ENCODE assay signal across 15 mouse cellular contexts in the genomic region with DNA sequence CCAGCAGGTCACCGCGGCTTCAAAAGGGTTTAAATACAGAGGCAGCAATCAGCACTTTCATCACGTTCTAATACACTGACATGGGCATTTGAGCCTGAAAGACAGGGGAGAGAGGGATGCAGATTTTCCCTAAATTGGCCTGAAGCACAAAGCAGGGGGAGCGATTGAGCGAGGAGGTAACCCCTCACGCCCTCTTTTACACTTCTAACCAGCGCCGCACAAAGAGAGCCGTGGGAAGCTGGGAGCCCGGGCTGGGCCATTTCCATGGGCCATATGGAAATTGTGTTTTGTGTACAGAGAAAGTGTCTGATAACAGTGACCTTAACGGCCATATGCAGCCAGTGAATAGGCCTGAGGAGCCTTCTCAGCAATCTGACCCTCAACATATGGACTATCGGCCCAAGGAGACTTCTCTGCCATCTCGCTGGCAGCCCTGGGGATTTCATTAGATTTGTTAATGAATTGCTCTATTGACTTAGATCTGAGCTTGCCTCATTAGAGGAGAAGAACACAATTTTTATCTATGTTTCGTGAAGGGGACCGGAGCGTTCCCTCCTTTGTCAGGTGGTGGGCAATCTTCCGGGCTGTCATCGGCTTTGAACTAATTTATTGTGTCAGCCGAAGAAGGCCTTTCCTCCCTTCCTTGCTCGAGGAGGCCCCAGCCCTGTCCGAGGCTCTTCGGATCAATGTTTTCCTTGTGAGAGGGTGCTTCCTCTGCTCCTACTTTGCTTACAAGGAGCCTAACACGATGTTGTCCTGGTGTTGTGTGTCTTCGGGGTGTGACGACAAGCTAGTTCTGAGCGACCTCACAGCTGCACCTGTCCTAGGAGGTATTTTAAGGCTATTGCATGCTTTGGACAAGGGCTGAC.
A peak's percentile ranks its signal among the peaks of the same experiment; 100 is the strongest.
DNase-seq lines count a peak whose midpoint lies in the region; ATAC-seq and TF ChIP-seq lines count a peak whose summit lies in the region.
"Had no signal": no experiment of that assay in that cellular context is flagged by ENCODE, and none has a peak within 500 bp of the region (broad histone marks: within the 10 kb centered on the region; RNA-seq: fewer than 3 reads in every experiment).

No protein-coding gene starts in this region.

- H3K4me2 ChIP-seq in hindbrain, embryonic 16.5 days (ENCODE audit: low read length), result no peak overlapping the region
- H3K4me2 ChIP-seq in forebrain, embryonic 12.5 days, result peak overlapping the region; percentile 33
- 0 out of 2 replicates have a peak overlapping the region, but pooled peaks have one; percentile 0 for H3K4me2 ChIP-seq in hindbrain, postnatal 0 days (ENCODE audit: low read depth, low read length)
- peak overlapping the region; percentile 30 for H3K4me2 ChIP-seq in neural tube, embryonic 13.5 days
- H3K4me2 ChIP-seq: heart, embryonic 12.5 days; limb, embryonic 15.5 days had no signal

- 0 out of 2 replicates have a peak, but pooled peaks cover 6% of the 10 kb centered on the region for H3K9me3 ChIP-seq in hindbrain, embryonic 10.5 days
- H3K9me3 ChIP-seq in hindbrain, embryonic 16.5 days (ENCODE audit: control insufficient read depth, low read length), result peaks cover 2% of the 10 kb centered on the region; the same call in 1 of the 2 replicates
- 0 out of 2 replicates have a peak, but pooled peaks cover 3% of the 10 kb centered on the region for H3K9me3 ChIP-seq in forebrain, embryonic 12.5 days
- H3K9me3 ChIP-seq in hindbrain, postnatal 0 days (ENCODE audit: low read length), result no peaks in the 10 kb centered on the region
- no peaks in the 10 kb centered on the region for H3K9me3 ChIP-seq in neural tube, embryonic 13.5 days
- H3K9me3 ChIP-seq: heart, embryonic 12.5 days; limb, embryonic 15.5 days had no signal

- peak overlapping the region; percentile 30 for H3K4me3 ChIP-seq in hindbrain, embryonic 10.5 days
- no peak overlapping the region for H3K4me3 ChIP-seq in hindbrain, embryonic 16.5 days (ENCODE audit: low read length)
- H3K4me3 ChIP-seq in forebrain, embryonic 12.5 days (replicated peaks), result no peak overlapping the region
- no peak overlapping the region for H3K4me3 ChIP-seq in hindbrain, postnatal 0 days (ENCODE audit: low read length)
- no peak overlapping the region for H3K4me3 ChIP-seq in neural tube, embryonic 13.5 days
- H3K4me3 ChIP-seq: heart, embryonic 12.5 days; limb, embryonic 15.5 days had no signal

- no peak for ATAC-seq in hindbrain, embryonic 16.5 days
- peak; percentile 72 for ATAC-seq in forebrain, embryonic 12.5 days (ENCODE audit: low FRiP score)
- ATAC-seq in hindbrain, postnatal 0 days, result no peak
- ATAC-seq in neural tube, embryonic 13.5 days (ENCODE audit: low read depth), result no peak
- no peak for ATAC-seq in monocyte, adult 5-6 weeks (replicated peaks; ENCODE audit: insufficient number of reproducible peaks, low FRiP score, low TSS enrichment, poor library complexity, severe bottlenecking)
- no peak for ATAC-seq in inflammation-experienced regulatory T-cells, adult 6 months

- H3K4me1 ChIP-seq in hindbrain, embryonic 10.5 days (replicated peaks), result peaks cover 62% of the 10 kb centered on the region
- H3K4me1 ChIP-seq in hindbrain, embryonic 16.5 days (ENCODE audit: control insufficient read depth, insufficient read depth, low read depth, low read length), result peaks cover 13% of the 10 kb centered on the region
- H3K4me1 ChIP-seq in forebrain, embryonic 12.5 days, result peaks cover 57% of the 10 kb centered on the region
- no peaks in the 10 kb centered on the region for H3K4me1 ChIP-seq in hindbrain, postnatal 0 days (ENCODE audit: insufficient read depth, low read length)
- peaks cover 52% of the 10 kb centered on the region for H3K4me1 ChIP-seq in neural tube, embryonic 13.5 days (replicated peaks)

- no peak for TF ChIP-seq CTCF in hindbrain, postnatal 0 days (IDR thresholded peaks at IDR 0.05; ENCODE audit: low read depth)

- WGBS in hindbrain, embryonic 10.5 days, result 20% methylated on average over 26 of the region's 26 CpGs
- WGBS in hindbrain, embryonic 16.5 days, result 24% methylated on average over 26 of the region's 26 CpGs
- WGBS in forebrain, embryonic 12.5 days, result 15% methylated on average over 26 of the region's 26 CpGs
- 29% methylated on average over 26 of the region's 26 CpGs for WGBS in hindbrain, postnatal 0 days
- 12% methylated on average over 26 of the region's 26 CpGs for WGBS in neural tube, embryonic 13.5 days

- peak overlapping the region; percentile 89 for H3K27ac ChIP-seq in hindbrain, embryonic 10.5 days
- H3K27ac ChIP-seq in hindbrain, embryonic 16.5 days (ENCODE audit: low read depth, low read length), result no peak overlapping the region
- peak overlapping the region; percentile 31; the same call in 1 of the 2 replicates for H3K27ac ChIP-seq in forebrain, embryonic 12.5 days
- no peak overlapping the region for H3K27ac ChIP-seq in hindbrain, postnatal 0 days
- H3K27ac ChIP-seq in neural tube, embryonic 13.5 days (replicated peaks), result peak overlapping the region; percentile 71
- H3K27ac ChIP-seq: limb, embryonic 15.5 days; macrophage had no signal

- peak; percentile 88 for DNase-seq in hindbrain, embryonic 10.5 days (ENCODE audit: low spot score)
- DNase-seq in hindbrain, postnatal 0 days (ENCODE audit: low spot score), result peak; percentile 21
- no peak for DNase-seq in right cerebral cortex, postnatal 36 days (ENCODE audit: low spot score in 2 of 2)
- DNase-seq: B cell, adult 2 months; cerebellum, adult 11 months; cerebellum, postnatal 36 days; lung, adult 18-20 months had no signal

- H3K36me3 ChIP-seq in hindbrain, embryonic 10.5 days, result no peaks in the 10 kb centered on the region
- H3K36me3 ChIP-seq in hindbrain, embryonic 16.5 days (ENCODE audit: control insufficient read depth, insufficient read depth, low read length), result no peaks in the 10 kb centered on the region
- no peaks in the 10 kb centered on the region for H3K36me3 ChIP-seq in forebrain, embryonic 12.5 days (replicated peaks)
- no peaks in the 10 kb centered on the region for H3K36me3 ChIP-seq in hindbrain, postnatal 0 days (ENCODE audit: insufficient read depth, low read length)
- no peaks in the 10 kb centered on the region for H3K36me3 ChIP-seq in neural tube, embryonic 13.5 days
- H3K36me3 ChIP-seq: heart, embryonic 12.5 days; limb, embryonic 15.5 days had no signal

- peaks cover 57% of the 10 kb centered on the region for H3K27me3 ChIP-seq in hindbrain, embryonic 10.5 days (ENCODE audit: insufficient read depth, poor library complexity, severe bottlenecking)
- peaks cover 2% of the 10 kb centered on the region; the same call in 1 of the 2 replicates for H3K27me3 ChIP-seq in hindbrain, embryonic 16.5 days (replicated peaks; ENCODE audit: control insufficient read depth, insufficient read depth, low read length)
- peaks cover 90% of the 10 kb centered on the region for H3K27me3 ChIP-seq in forebrain, embryonic 12.5 days
- 0 out of 2 replicates have a peak, but pooled peaks cover 4% of the 10 kb centered on the region for H3K27me3 ChIP-seq in hindbrain, postnatal 0 days (ENCODE audit: insufficient read depth, low read length)
- H3K27me3 ChIP-seq in neural tube, embryonic 13.5 days, result 0 out of 2 replicates have a peak, but pooled peaks cover 10% of the 10 kb centered on the region

- H3K9ac ChIP-seq in hindbrain, embryonic 16.5 days (ENCODE audit: low read depth, low read length), result no peak overlapping the region
- no peak overlapping the region for H3K9ac ChIP-seq in forebrain, embryonic 12.5 days
- no peak overlapping the region for H3K9ac ChIP-seq in hindbrain, postnatal 0 days (replicated peaks; ENCODE audit: low read length)
- peak overlapping the region; percentile 28; the same call in 1 of the 2 replicates for H3K9ac ChIP-seq in neural tube, embryonic 13.5 days
- H3K9ac ChIP-seq: heart, embryonic 12.5 days; limb, embryonic 15.5 days had no signal

Comparison
In these comparisons a context has a peak if more than half of its experiments do, and no peak if none do; other contexts are left out.
1. H3K27ac ChIP-seq: peak in hindbrain, embryonic 10.5 days (single experiment), forebrain, embryonic 12.5 days (single experiment) and neural tube, embryonic 13.5 days (single experiment); none in hindbrain, embryonic 16.5 days (single experiment) and hindbrain, postnatal 0 days (single experiment).
2. DNase-seq: peak in hindbrain, embryonic 10.5 days (single experiment) and hindbrain, postnatal 0 days (single experiment); none in right cerebral cortex, postnatal 36 days (0 of 2).